Mouse (Mus musculus) cerebellum, adult 2 months (tissue): ENCODE measurements at regions not wholly inside any gene's neighbourhood (a gene's known extent, or its start where the extent isn't known, plus 50 kb on each side); places are given as distances from the start of the nearest gene placed in this dataset.

Experiments
- CTCF ChIP-seq: fragments of 200-500 bp; IDR thresholded peaks from 2 replicates; pipeline ENCODE4 v1.5.1; 2011; ENCODE audit warnings: low read depth, mild to moderate bottlenecking, control low read depth, low read length, moderate library complexity, borderline replicate concordance; ENCODE audit not compliant: insufficient read depth
- POLR2A ChIP-seq: fragments of 200-500 bp; IDR thresholded peaks from 2 replicates; pipeline ENCODE4 v1.6.1; 2011; ENCODE audit warnings: low read length, control low read depth, borderline replicate concordance; ENCODE audit not compliant: insufficient read depth

DNA sequence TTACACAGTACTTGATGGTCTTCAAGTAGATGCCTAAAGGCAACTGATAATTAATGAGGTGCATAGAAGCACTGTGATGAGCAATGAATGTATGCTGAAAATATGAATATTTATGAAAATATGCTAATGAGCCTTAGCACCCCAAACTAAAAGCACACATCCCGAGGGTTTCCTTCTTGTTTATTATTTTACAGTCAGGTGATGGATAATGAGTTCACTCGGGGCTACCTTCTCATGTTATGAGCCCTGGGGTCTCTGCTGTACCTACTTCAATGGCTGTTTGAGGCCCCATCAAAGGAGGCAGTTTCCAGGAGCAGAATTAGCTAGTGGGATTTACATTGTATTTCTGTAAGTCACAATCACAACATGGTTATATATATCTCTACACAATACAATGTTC lies 371.6 kb downstream of the Gpam start:
- TF ChIP-seq CTCF (no peak), POLR2A (no peak)
